Mouse (Mus musculus) activated CD4-positive, CD25-positive, alpha-beta regulatory T cell (primary cell): Measurements from ENCODE around the gene Slc35e3. TPM values are rescaled to one million over a fixed set of nuclear protein-coding genes. Genes with fewer than 3 reads are reported as not detected.

ENCODE experiments used
- polyA plus RNA-seq, 2 experiments: library from polyadenylated mRNA; unstranded; fragments of 100-300 nt; shearing (Covaris generic); gene quantifications; one replicate each; pipeline ENCODE4 v1.2.1; 2017

Gene Slc35e3
- polyA plus RNA-seq = 1 to 10 TPM; 8.8 to 9.7 TPM

DNA sequence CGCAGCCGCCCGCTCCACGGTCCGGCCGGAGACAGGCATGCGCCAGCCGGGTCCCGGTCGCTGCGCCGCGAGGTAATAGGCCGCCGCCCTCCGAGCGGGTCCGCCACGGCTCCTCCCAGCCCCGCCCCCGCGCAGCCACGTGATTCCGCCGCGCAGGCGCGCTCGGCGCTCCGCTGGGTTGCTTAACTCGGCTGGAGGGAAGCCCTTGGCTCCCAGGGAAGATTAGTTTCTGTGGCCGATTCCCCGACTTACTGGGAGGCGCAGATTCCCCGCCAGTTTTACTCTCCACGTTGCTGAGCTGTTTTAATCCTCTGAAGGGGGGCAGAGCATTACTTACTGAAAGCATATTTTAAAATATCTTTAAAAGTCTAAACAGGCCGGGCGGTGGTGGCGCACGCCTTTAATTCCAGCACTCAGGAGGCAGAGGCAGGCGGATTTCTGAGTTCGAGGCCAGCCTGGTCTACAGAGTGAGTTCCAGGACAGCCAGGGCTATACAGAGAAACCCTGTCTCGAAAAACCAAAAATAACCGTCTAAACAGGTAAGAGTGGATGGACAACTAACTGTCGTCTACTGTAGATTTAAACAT is at the start of gene Slc35e3:
TSS of gene Slc35e3 (minus strand) at position 69 of the 587 bp plus-strand sequence.

DNA sequence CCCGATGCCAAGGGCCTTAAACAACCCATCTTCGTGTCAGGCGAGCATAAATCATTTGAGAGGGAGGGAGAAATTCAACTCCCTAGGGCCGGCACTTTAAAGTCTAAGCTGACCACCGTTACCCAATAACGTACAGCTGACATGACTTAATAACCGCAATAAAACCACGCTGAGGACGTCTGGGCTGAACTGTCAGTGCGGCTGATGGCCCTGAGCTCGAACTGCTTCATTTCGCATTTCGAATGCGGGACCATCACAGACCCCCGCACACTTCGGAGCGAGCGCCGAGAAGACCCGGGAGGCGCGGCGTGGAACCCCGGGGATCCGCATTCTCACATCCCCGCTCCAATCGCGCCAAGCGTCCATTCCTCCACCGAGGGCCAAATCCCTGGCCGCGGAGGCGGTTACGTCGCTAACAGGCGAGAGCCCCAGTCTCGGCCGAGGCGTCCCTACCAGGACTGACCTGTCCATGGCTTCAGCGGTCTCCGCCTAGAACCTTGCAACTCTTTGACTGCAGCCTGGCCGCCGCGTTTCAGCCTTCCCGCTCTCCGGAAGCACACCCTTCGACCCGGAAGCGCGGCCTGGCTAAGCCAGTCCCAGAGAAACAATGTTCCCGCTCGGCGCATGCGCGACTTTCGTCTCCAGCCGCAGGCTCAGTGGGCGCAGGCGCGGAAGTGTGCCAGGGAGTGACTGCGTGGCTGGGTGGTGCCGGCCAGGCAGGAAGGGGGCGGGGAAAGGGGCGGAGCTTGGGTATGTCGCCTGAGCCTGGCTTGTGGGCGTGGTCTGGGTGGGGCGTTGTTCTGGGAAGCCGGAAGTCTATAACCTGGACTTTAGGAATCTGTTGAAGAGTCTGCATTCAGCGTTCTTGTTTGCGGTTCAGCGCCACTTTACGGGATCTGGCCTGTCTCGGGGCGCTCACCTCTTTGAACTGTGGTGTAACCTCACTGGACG is 46.3 kb upstream of the Slc35e3 start, which contains the start of gene Nup107:
TSS of gene Nup107 (minus strand) at position 565 of the 951 bp plus-strand sequence.

DNA sequence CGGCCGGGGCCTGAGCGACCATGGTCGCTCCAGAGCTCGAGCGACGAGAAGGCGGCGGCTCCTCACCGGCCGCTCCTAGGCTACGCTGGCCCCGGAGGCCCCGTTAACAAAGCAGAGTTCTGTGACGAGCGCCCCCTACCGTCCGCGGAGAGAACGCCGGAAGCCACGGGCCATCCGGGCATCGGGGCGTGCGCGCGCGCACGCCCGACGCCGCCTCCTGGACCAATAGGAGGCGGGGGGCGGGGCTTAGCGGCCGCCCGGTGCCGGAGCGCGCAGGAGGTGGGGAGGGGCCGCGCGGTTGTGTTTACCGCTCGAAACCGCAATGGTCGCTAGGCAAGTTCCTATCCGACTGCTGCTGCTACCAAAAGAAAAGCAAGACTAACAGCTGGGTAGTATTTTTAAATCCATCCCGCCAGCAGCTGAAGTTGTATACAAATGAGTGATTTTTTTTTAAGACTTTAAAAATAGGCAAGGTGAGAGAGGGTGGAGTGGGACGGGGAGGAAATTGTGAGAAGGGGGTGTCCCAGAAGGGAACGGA is 35.5 kb downstream of the Slc35e3 start, which contains the start of gene Mdm2:
TSS of gene Mdm2 (minus strand) at position 155 of the 538 bp plus-strand sequence.

Other genes with a start within 250 kb of the Slc35e3 start
- 10 to 100 TPM; 13.2 to 88.2 TPM for gene Cpm, start 116.9 kb downstream of the Slc35e3 start, polyA plus RNA-seq
- gene Mdm2, start 35.6 kb downstream of the Slc35e3 start, polyA plus RNA-seq = 100 to 1,000 TPM in 1 of 2 experiments, 10 to 100 TPM in 1; 94.6 to 118 TPM
- gene Nup107, start 46.3 kb upstream of the Slc35e3 start, polyA plus RNA-seq = 10 to 100 TPM; 42.0 to 45.2 TPM
- 100 to 1,000 TPM; 554 to 638 TPM for gene Rap1b, start 99.7 kb upstream of the Slc35e3 start, polyA plus RNA-seq